Mouse (Mus musculus): ENCODE results near the gene Pate2. TPM values are rescaled to one million over a fixed set of nuclear protein-coding genes. Genes with fewer than 3 reads are reported as not detected.
A peak's percentile ranks its signal among the peaks of the same experiment; 100 is the strongest.

Pate2 gene
- polyA plus RNA-seq, 1 experiment from 2014 or later, result 0.97 TPM

DNA sequence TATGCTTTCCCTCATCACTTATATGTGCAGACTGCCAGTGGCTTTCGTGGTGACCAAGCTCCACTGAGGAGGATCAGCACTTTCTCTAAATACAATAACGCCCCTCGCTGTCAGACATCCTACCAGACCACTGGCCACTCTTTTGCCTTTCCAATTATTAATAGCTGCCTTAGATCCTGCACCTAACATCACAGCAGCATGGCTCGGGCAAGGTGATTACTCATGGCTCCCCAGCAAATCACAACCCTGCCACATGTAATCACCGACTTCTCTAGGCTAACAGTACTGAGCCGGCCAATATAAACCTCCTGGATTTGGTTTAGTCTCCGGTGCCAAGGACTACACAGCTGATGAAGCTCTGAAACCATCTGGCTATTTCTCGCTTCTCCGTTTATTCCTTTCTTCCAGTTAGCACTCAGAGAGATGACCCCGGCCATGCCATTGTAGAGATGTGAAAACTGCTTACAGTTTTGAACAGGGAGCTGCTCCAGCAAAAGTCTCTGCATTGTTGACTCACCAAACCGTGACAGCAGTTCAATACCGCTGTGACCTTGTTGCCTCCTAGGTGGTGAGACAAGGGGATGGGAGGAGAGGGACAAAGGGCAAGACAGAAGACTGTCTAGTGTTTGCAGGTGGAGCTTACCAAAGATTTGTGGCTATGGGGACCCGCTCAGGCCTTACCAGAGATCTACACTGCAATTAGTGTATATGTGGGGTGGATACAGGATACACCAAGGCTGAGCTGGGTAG is 30.9 kb upstream of the Pate2 start:
- ATAC-seq (ENCODE audit: low FRiP score, low read depth), result no peak
- no peak overlapping the region for H3K27ac ChIP-seq (replicated peaks)
- no peaks in the 10 kb centered on the region for H3K4me1 ChIP-seq (replicated peaks)
- H3K4me2 ChIP-seq, result no peak overlapping the region
- H3K9ac ChIP-seq, result no peak overlapping the region
- WGBS, result 66% methylated on average over 13 of the region's 13 CpGs
- H3K36me3 ChIP-seq, result peaks cover 22% of the 10 kb centered on the region
- no peaks in the 10 kb centered on the region for H3K27me3 ChIP-seq
- no peak overlapping the region for H3K4me3 ChIP-seq
- H3K9me3 ChIP-seq, result no peaks in the 10 kb centered on the region

DNA sequence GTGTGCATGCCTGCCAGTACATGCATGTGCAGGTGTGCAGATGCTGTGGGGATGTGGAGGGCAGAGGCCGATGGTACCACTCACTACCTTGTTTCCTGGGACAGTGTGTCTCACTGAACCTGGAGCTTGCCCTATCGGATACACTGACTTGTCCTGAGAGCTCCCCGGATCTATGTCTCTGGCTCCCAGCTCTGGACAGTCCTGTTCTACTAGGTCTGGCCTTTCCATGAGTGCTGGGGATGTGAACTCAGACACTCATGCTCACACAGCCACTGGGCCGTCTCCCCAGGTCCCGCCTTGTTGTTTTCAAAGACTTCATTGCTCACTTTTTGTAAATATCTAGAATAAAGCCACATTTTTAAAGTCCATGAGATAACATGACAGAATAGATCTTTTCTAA is 29.1 kb upstream of the Pate2 start:
- 0 out of 2 replicates have a peak, but pooled peaks have one; percentile 1 for ATAC-seq (ENCODE audit: low FRiP score, low read depth)
- H3K27ac ChIP-seq (replicated peaks), result no peak overlapping the region
- peaks cover 36% of the 10 kb centered on the region for H3K36me3 ChIP-seq
- no peaks in the 10 kb centered on the region for H3K9me3 ChIP-seq
- no peak overlapping the region for H3K4me2 ChIP-seq
- no peaks in the 10 kb centered on the region for H3K27me3 ChIP-seq
- 87% methylated on average over 5 of the region's 5 CpGs for WGBS
- H3K9ac ChIP-seq, result no peak overlapping the region
- no peak overlapping the region for H3K4me3 ChIP-seq
- H3K4me1 ChIP-seq (replicated peaks), result no peaks in the 10 kb centered on the region

DNA sequence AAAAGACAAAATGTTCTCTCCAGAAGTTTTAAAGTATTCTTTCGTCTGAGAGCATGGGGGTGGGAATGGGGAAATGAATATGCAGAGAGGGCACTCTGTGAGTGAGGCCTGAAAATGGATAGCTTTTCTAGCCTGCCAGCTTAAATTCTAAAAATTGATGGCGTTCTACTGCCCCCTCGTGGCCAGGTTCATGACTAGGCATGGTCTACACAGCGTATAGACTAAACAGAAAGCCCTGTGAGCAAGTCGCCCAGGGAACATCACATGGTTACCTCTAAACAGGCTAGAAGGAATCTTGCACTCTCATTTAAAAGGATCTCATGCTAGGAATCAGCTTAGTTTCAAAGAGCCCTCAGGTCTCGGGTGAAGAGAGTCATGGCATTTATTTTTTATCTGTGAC is 28.6 kb upstream of the Pate2 start:
- Histone ChIP-seq H3K4me2 (no peak overlapping the region), H3K36me3 (peaks cover 38% of the 10 kb centered on the region), H3K4me3 (no peak overlapping the region), H3K27me3 (no peaks in the 10 kb centered on the region), H3K27ac (replicated peaks) (no peak overlapping the region), H3K9ac (no peak overlapping the region), H3K9me3 (no peaks in the 10 kb centered on the region), H3K4me1 (replicated peaks) (no peaks in the 10 kb centered on the region)
- 7% methylated on average over 6 of the region's 6 CpGs for WGBS
- peak; percentile 79 for ATAC-seq (ENCODE audit: low FRiP score, low read depth)

DNA sequence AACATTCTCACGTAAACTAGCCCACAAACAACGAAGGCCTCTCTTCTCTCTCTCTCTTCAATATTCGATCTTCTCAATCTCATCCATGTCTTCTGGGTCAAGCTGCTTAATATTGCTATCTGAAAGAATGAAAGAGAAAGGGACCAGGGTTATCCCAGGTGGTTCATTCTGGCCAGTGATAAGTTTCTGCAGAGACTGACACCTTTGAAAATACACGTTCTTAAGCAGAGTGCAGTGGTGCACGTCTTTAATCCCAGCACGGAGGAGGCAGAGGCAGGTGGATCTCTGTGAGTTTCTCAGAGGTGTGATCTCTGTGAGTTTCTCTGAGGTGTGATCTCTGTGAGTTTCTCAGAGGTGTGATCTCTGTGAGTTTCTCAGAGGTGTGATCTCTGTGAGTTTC is 28.1 kb upstream of the Pate2 start:
- no peaks in the 10 kb centered on the region for H3K27me3 ChIP-seq
- 73% methylated on average over 6 of the region's 6 CpGs for WGBS

DNA sequence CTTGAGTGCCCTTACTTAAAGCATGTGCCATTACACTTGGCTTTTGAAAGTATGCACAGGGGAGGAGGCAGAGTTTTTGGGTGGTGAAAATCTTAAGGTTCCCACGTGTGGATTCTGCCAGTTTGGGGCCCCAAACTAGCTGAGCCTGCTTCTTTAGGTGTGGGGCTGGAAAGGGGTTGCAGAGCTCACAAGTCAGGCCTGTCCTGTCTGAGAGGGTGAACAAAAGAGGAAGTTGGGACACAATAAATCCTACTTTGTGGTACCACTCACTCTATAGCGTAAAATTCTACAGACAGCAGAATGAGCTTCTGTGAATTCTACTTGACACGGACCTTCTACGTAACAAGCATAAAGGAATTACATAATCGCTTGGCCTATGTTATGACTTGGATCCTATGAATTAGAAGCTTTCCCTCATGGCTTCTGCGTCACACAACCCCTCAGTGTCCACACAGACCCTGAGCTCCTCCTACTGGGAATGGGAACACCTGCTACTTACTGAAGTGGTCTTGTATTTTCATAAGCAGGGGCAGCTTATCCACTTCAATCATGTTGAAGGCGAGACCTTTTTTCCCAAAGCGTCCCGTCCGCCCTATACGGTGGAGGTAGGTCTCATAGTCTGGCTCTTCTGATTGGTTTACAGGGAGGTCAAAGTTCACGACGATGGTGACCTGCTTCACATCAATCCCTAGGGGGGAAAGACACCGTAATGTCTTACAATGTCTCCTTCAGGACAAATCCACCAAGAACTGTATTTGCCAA is 26.8 kb upstream of the Pate2 start:
- no peak for ATAC-seq (ENCODE audit: low FRiP score, low read depth)
- Histone ChIP-seq H3K4me3 (no peak overlapping the region), H3K9me3 (no peaks in the 10 kb centered on the region), H3K27me3 (no peaks in the 10 kb centered on the region), H3K9ac (no peak overlapping the region), H3K36me3 (peaks cover 46% of the 10 kb centered on the region), H3K4me1 (replicated peaks) (no peaks in the 10 kb centered on the region), H3K27ac (replicated peaks) (no peak overlapping the region), H3K4me2 (no peak overlapping the region)
- WGBS, result 88% methylated on average over 14 of the region's 14 CpGs

More for the DNA sequence above, 28.1 kb upstream of the Pate2 start:
- no peaks in the 10 kb centered on the region for H3K4me1 ChIP-seq (replicated peaks)
- H3K4me2 ChIP-seq, result no peak overlapping the region
- H3K27ac ChIP-seq (replicated peaks), result no peak overlapping the region
- peaks cover 43% of the 10 kb centered on the region for H3K36me3 ChIP-seq
- no peak for ATAC-seq (ENCODE audit: low FRiP score, low read depth)
- no peaks in the 10 kb centered on the region for H3K9me3 ChIP-seq
- H3K9ac ChIP-seq, result no peak overlapping the region
- H3K4me3 ChIP-seq, result no peak overlapping the region

DNA sequence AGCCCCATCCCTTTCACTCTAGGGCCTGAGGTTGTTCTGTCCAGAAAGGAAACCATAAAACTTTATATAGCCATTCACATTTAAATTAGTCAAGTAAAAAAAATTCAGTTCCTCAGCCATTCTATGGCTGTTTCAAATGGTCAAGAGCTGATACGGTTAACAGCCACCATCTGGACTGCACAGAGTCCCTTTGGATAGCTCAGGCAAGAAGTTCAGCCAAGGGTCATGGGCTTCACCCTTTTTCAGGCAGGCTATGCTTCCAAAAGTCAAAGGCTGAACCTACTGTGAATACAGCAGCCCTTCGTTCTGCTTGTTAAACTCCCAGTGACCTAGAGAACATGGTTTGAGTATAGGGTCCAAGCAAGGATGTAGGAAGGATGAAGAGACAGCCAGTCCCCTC is 25.4 kb upstream of the Pate2 start:
- H3K36me3 ChIP-seq, result peaks cover 48% of the 10 kb centered on the region

DNA sequence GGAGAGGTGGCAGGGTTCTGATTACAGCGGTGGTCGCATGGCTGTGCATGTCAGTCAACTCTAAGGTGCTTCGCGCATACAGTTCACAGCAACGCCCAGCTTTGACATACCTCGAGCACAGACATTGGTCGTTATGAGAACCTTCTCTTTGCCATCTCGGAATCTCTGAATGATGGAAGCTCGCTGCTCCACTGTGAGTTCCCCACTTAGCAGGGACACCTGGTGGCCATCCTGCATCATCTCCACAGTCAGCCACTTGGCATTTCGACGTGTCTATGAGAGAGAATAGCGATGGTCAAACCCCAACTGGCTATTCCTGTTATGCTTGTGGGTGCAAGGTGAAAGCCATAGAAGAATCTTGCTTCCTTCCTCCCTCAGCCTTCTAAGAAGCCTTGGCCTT is 24.4 kb upstream of the Pate2 start:
- Histone ChIP-seq H3K27me3 (no peaks in the 10 kb centered on the region), H3K9ac (no peak overlapping the region), H3K4me1 (replicated peaks) (no peaks in the 10 kb centered on the region), H3K9me3 (no peaks in the 10 kb centered on the region), H3K4me3 (no peak overlapping the region), H3K36me3 (peaks cover 48% of the 10 kb centered on the region), H3K27ac (replicated peaks) (no peak overlapping the region), H3K4me2 (no peak overlapping the region)
- 72% methylated on average over 12 of the region's 12 CpGs for WGBS
- ATAC-seq (ENCODE audit: low FRiP score, low read depth), result no peak

More for the DNA sequence above, 25.4 kb upstream of the Pate2 start:
- Histone ChIP-seq H3K27ac (replicated peaks) (no peak overlapping the region), H3K4me3 (no peak overlapping the region), H3K9ac (no peak overlapping the region), H3K9me3 (no peaks in the 10 kb centered on the region), H3K4me1 (replicated peaks) (no peaks in the 10 kb centered on the region), H3K27me3 (no peaks in the 10 kb centered on the region), H3K4me2 (no peak overlapping the region)
- ATAC-seq (ENCODE audit: low FRiP score, low read depth), result no peak
- WGBS, result 49% methylated on average over 2 of the region's 2 CpGs

DNA sequence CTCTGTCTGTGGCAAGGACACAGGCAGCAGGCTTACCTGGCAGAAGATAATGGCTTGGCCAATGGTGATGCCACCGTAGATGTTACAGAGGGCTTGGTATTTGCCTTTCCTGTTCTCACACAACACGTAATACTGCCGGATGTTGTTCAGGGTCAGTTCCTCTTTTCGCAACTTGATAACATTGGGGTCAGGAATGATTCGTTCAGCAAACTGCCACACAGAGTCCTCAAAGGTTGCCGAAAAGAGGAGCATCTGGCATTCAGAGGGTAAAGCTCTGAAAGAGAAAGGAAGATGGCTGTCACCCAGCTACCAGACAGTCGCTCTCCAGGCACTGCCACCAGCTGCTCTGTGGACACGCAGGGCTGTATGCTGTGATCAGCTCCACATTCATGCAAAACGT is 23.3 kb upstream of the Pate2 start:
- Histone ChIP-seq H3K4me1 (replicated peaks) (no peaks in the 10 kb centered on the region), H3K4me3 (no peak overlapping the region), H3K27me3 (no peaks in the 10 kb centered on the region), H3K9ac (no peak overlapping the region), H3K36me3 (peaks cover 48% of the 10 kb centered on the region), H3K4me2 (no peak overlapping the region), H3K9me3 (no peaks in the 10 kb centered on the region), H3K27ac (replicated peaks) (no peak overlapping the region)
- WGBS, result 88% methylated on average over 9 of the region's 9 CpGs
- ATAC-seq (ENCODE audit: low FRiP score, low read depth), result no peak

DNA sequence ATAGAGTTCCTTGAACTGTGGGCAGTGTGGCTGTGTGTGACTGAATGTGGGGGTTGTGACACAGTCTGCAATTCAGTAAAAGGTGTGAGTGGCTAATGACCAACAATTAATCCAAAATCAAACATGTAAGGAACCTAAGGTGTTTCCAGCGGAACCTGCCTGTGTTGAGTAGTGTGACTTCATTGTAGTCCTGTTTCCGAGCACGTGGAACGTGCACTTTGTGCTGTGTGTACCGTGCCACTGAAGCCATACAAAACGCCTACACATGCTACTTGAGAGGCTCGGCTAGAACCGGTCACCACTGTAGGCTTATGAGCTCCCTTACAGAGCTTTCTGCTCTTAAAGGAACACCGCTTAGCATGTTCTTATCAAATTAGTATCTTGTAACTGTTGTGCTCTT is 21.6 kb upstream of the Pate2 start:
- Histone ChIP-seq H3K27ac (replicated peaks) (no peak overlapping the region), H3K9me3 (no peaks in the 10 kb centered on the region), H3K9ac (no peak overlapping the region), H3K27me3 (no peaks in the 10 kb centered on the region), H3K36me3 (peaks cover 43% of the 10 kb centered on the region), H3K4me2 (no peak overlapping the region), H3K4me3 (no peak overlapping the region), H3K4me1 (replicated peaks) (no peaks in the 10 kb centered on the region)
- ATAC-seq (ENCODE audit: low FRiP score, low read depth), result no peak; the same call in 1 of the 2 replicates
- WGBS, result 82% methylated on average over 9 of the region's 9 CpGs

DNA sequence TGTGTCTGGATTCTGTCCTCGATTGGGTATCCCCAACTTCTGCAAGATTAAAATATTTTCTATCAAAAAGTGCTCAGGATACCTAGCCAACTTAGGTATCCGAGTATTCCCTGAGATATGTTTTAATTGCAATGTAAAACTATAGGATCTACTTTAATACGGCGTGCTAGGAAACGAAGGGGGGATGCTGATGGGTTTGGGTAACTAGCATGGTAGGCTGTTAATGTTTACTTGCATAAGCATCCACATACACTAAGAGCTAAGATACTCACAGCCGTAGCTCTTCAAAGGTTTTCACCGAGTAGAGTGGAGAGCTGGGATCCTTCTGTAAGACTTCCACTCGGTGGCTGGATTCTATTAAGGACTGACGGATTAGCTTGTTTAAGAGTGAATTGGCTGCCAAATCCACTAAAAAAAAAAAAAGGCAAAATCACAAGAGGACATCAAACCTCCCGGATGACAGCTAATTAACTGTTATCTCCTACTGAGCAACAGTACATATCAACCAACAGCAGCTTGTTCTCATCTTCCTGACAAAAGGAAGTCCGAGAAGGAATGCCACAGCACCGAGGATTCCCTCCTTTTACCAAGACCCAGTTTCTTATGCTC is 13.5 kb upstream of the Pate2 start:
- H3K4me1 ChIP-seq (replicated peaks), result peaks cover 18% of the 10 kb centered on the region
- H3K9me3 ChIP-seq, result no peaks in the 10 kb centered on the region
- no peak overlapping the region for H3K27ac ChIP-seq (replicated peaks)
- no peak overlapping the region for H3K9ac ChIP-seq
- no peaks in the 10 kb centered on the region for H3K27me3 ChIP-seq
- ATAC-seq (ENCODE audit: low FRiP score, low read depth), result no peak
- no peak overlapping the region for H3K4me3 ChIP-seq
- H3K36me3 ChIP-seq, result peaks cover 24% of the 10 kb centered on the region
- no peak overlapping the region for H3K4me2 ChIP-seq
- 84% methylated on average over 12 of the region's 12 CpGs for WGBS

DNA sequence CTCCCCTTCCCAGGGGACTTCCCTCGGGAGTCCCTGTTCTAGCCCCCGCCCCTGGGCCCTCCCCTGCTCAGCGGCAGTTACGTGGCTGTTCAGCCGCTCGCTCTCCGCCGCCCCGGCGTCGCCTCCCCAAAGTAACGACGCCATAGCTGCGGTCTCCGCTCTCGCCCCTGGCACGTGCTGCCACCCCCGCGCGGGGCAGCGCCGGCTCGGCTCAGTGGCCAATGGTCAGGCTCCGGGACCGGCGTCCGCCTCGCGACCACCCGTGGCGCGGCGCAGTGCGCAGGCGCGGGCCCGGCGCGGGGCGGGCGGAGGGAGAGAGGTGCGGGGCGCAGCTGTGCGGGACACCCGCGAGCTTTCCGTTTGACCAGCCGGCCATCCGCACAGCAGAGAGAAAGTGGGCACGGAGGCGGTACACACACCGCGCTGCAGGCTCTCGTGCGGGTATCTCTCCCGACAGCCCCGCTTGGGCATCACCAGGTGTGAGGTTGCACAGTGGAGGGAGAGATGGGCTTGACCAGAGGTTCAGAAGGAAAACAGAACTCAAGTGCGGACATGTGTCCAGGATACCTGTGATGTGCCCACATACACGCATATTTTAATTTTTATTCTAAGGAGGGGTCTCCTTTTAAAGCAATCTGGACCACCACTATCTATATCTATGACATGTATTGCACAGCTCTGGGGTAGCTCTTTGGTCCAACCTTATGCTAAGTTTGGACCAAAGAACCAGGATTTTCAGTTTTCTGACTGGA is 11.7 kb upstream of the Pate2 start, which contains the start of the genes Ddx25 and Pus3:
Gene Ddx25 (minus strand): TSS at position 272 of the 752 bp plus-strand sequence.
Gene Pus3 (plus strand): TSS at position 339 of the 752 bp plus-strand sequence.
- Histone ChIP-seq H3K4me1 (replicated peaks) (peaks cover 18% of the 10 kb centered on the region), H3K4me3 (peak within 1 kb of the TSS; percentile 47), H3K9me3 (no peaks in the 10 kb centered on the region), H3K4me2 (peak within 1 kb of the TSS; percentile 85), H3K9ac (peak within 1 kb of the TSS; percentile 66), H3K27ac (replicated peaks) (peak within 1 kb of the TSS; percentile 87), H3K36me3 (peaks cover 20% of the 10 kb centered on the region), H3K27me3 (no peaks in the 10 kb centered on the region)
- ATAC-seq (ENCODE audit: low FRiP score, low read depth), result peak; percentile 87
- under 1% methylated on average over 57 of the region's 59 CpGs for WGBS
